Mouse (Mus musculus) adrenal gland, adult 8-10 months (tissue): ENCODE measurements around the gene Alpl. TPM values are rescaled to one million over a fixed set of nuclear protein-coding genes. Genes with fewer than 3 reads are reported as not detected.
A peak's percentile ranks its signal among the peaks of the same experiment; 100 is the strongest.

Source experiments
- DNase-seq: peaks from one replicate; pipeline ENCODE4 v3.0.0; 2022
- total RNA-seq, 4 experiments: library from RNA; stranded (reverse); gene quantifications; 2 replicates each; pipeline ENCODE4 v1.2.4; 2022

The Alpl gene
- total RNA-seq = 100 to 1,000 TPM in 2 of 4 experiments, 1 to 10 TPM in 2; 5.0 to 180 (median 83.0) TPM

- DNase-seq = peak; percentile 28
Observed at GRCm38 (mm10) chr4:137795611-137796557, at the start of gene Alpl. Gene Alpl, minus strand, starts transcription at chr4:137796384.

- no peak for DNase-seq
Observed at GRCm38 (mm10) chr4:137844656-137845055, 48.5 kb upstream of the Alpl start.

- peak; percentile 63 for DNase-seq
Observed at GRCm38 (mm10) chr4:137839452-137839851, 43.3 kb upstream of the Alpl start.

- no peak for DNase-seq
Observed at GRCm38 (mm10) chr4:137838791-137839190, 42.6 kb upstream of the Alpl start.

GRCm38 (mm10) chr4:137837792-137838191 is 41.6 kb upstream of the Alpl start:
- peak; percentile 73 for DNase-seq

- no peak for DNase-seq
Observed at GRCm38 (mm10) chr4:137836741-137837140, 40.6 kb upstream of the Alpl start.

- peak; percentile 70 for DNase-seq
Observed at GRCm38 (mm10) chr4:137835624-137836337, 39.6 kb upstream of the Alpl start.

GRCm38 (mm10) chr4:137831598-137831997 is 35.4 kb upstream of the Alpl start:
- no peak for DNase-seq

- DNase-seq = no peak
Observed at GRCm38 (mm10) chr4:137830380-137830779, 34.2 kb upstream of the Alpl start.

- DNase-seq = no peak
Observed at GRCm38 (mm10) chr4:137824881-137825280, 28.7 kb upstream of the Alpl start.

GRCm38 (mm10) chr4:137823542-137823941 is 27.4 kb upstream of the Alpl start:
- no peak for DNase-seq

- DNase-seq = no peak
Observed at GRCm38 (mm10) chr4:137822537-137822936, 26.4 kb upstream of the Alpl start.

- no peak for DNase-seq
Observed at GRCm38 (mm10) chr4:137820721-137821120, 24.5 kb upstream of the Alpl start.

- DNase-seq = no peak
Observed at GRCm38 (mm10) chr4:137819487-137819886, 23.3 kb upstream of the Alpl start.

- no peak for DNase-seq
Observed at GRCm38 (mm10) chr4:137818341-137818740, 22.2 kb upstream of the Alpl start.

GRCm38 (mm10) chr4:137816216-137816615 is 20.0 kb upstream of the Alpl start:
- DNase-seq = no peak

- DNase-seq = no peak
Observed at GRCm38 (mm10) chr4:137815473-137815872, 19.3 kb upstream of the Alpl start.

- DNase-seq = no peak
Observed at GRCm38 (mm10) chr4:137814140-137814539, 18.0 kb upstream of the Alpl start.

- DNase-seq = no peak
Observed at GRCm38 (mm10) chr4:137812946-137813708, 16.9 kb upstream of the Alpl start.

GRCm38 (mm10) chr4:137809999-137810398 is 13.8 kb upstream of the Alpl start:
- DNase-seq = no peak

- no peak for DNase-seq
Observed at GRCm38 (mm10) chr4:137807301-137807851, 11.2 kb upstream of the Alpl start.

- no peak for DNase-seq
Observed at GRCm38 (mm10) chr4:137801196-137801595, 5.0 kb upstream of the Alpl start.
